Mouse (Mus musculus) MN1 (cell line): ENCODE measurements around the gene Cacna2d4.

Experiments used
- DNase-seq: peaks from one replicate; pipeline ENCODE4 v3.0.0-alpha.2; 2016; ENCODE audit warnings: low spot score

Gene Cacna2d4

GRCm38 (mm10) chr6:119388650-119389012 is 152.3 kb downstream of the Cacna2d4 start:
- DNase-seq: peak; percentile 98

DNA sequence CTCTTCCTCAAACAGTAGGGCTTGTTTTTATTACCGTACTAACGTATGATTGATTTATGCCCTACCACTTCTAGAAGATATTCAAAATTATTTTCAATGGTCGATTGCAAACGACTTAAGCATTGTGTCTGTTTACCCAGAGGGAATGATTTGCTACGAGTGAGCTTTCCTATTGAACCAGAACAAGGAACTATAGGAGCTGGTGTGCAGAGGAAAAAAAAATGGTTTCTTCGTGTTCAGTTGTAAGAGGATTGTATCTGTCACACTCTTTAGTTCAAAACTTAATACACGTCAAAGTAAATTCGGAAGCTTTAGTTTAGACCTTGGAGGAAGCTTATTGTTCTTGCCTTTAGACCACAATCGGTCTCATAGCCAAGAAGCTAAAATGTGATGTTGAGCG is 152.8 kb downstream of the Cacna2d4 start:
- DNase-seq: no peak

GRCm38 (mm10) chr6:119390728-119391127 is 154.4 kb downstream of the Cacna2d4 start:
- no peak for DNase-seq

DNA sequence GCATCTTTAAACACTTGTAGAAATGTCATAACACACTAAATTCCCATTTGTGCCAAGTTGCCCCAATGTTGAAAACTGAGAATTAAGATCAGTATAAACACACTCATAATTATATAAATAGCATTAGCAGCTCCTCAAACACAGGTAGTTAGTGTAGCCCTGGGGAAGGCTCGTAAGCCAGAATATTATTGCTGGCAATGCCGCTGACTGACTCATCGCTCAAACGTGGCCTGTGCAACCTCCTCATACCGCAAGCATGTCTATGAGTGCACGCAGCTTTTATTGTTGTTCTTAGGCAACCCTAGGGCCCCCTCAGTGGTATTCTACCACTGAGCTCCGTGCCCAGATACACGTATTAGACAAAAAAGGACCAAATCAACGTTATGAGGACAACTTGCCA is 156.5 kb downstream of the Cacna2d4 start:
- no peak for DNase-seq

DNA sequence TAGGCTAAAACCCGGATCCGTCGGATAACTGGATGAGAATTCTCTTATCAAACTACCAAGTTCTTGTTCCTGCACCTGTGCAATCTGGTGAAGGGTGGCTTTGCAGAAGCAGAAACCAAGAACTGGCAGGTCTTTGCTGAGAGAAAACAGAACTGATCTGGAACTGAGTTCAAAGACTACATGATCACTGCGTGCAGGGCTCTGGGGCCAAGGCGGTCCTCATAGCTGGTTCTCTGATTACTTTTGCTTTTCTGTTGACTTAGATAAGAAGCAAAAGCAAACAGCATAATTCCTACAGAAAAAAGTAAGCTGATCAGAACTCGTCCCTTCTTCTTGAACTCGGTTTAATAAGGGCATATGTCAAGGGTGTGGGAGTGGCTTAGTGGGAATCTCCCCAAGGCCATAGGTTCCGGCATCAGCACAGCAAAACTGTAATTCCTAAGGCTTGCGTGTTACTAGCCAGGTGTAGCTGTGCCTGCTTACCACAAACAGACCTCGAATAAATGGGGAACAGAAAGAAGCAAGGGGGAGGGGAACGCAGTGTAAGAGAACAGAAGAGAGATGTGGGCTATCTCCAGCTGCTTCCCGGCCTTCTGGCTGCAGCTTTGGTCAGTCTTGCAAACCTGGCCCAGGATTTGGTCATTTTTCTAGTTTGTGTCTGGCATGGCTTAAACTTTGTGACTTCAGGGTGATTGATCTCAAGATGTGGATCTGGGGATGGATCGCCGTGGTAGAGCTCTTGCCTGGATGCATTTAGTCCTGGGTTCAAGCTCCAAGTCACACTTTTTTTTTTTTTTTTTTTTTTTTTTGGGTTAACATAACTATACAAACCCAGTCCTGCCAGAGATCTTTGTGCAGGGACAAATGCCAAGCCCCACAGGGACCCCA is 159.3 kb downstream of the Cacna2d4 start:
- DNase-seq: peak; percentile 20

DNA sequence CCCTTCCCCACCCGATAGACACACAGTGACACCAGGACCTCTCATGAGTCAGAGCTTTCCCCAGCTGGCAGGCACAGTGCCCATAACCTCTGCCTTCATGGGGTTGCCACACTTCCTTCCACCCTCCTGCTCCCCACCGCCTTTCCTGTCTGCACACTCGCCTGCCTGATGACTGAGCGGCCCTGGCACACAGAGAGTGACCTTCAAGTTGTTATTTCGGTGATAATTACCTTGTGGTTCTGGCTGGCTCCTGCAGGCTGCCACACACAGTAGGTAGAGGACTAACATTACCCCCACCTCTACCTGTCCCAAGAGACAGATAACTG is 159.9 kb downstream of the Cacna2d4 start:
- DNase-seq: peak; percentile 35

DNA sequence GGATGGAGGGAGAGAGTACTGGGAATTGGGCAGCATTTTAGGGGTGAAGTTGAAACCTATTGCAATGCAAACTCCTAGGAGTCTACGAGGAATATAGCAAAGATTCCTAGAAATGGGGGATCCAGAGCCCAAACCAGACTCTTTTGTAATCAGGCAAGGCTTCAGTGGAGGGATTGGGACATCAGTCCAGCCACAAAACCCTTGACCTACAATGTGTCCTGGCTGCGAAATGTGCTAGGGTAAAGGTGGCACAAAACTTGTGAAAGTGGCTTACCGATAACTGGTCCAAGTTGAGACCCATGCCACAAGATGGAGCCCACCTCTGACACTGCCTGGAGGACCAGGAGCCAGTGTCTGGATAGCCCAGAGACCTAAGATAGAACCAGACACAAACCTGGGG is 163.0 kb downstream of the Cacna2d4 start:
- DNase-seq: no peak

DNA sequence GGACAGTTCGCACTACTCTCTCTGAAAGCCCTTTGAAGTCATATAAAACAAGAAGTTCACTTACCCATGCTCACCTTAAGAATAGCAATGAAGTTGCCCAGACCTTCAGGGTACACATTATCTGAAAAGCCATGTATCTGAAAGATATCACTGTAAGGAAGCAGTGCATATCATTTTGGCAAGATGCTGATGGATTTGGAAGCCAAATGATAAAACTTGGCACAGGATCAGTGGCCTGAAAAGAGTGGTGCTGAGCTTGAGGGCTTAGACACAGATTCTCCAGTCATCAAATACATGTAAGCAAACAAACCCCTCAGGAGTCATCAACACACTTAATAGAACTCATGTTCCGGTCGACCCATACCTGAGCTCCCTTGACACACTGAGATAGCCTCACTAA is 164.3 kb downstream of the Cacna2d4 start:
- no peak for DNase-seq

DNA sequence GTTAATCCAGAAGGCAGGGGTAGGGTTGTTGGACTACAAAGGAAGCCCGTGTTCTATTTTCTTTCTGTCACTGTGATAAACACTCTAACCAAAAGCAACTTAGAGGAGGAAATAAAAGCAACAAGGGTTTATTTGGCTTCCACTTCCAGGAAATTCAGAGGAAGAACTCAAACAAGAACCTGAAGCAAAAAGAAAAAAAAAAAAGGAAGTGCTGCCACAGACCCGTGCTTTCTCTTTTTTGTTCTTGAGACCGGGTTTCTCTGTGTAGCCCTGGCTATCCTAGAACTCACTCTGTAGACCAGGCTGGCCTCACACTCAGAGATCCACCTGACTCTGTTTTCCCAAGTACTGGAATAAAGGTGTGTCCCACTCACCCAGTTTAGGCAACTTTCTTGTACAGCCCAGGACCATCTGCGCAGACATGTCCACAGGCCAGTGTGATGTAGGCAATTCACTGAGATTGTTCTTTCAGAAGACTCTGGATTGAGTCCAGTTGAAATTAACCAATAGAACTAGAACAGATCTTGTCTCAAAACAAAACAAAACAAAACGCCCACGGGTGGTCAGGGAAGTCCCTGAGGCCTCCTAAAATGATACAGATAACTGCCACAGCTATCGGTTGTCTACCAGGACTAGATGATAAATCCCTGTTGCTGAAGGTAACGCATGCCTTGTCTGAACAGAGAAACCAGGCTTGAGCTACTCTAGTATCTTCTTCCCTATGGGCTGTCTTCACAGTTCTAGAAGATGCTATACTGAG is 165.4 kb downstream of the Cacna2d4 start:
- DNase-seq: no peak
